Mouse (Mus musculus): ENCODE results near the gene Nrxn1. TPM values are rescaled to one million over a fixed set of nuclear protein-coding genes. Genes with fewer than 3 reads are reported as not detected.
A peak's percentile ranks its signal among the peaks of the same experiment; 100 is the strongest.

The Nrxn1 gene
- polyA plus RNA-seq, 1 experiment from 2014 or later, result 222 TPM

GRCm38 (mm10) chr17:91088037-91088715 is 4.7 kb downstream of the Nrxn1 start:
- H3K27me3 ChIP-seq (ENCODE audit: control insufficient read depth, insufficient read depth, low read depth, low read length), result no peaks in the 10 kb centered on the region
- no peak overlapping the region for H3K4me3 ChIP-seq (ENCODE audit: low read depth, low read length)
- 74% methylated on average over 82 of the region's 82 CpGs for WGBS
- no peak overlapping the region for H3K27ac ChIP-seq (ENCODE audit: low read length)
- H3K9ac ChIP-seq (ENCODE audit: low read depth, low read length), result no peak overlapping the region
- H3K36me3 ChIP-seq (ENCODE audit: control insufficient read depth, insufficient read depth, low read length), result peaks cover 21% of the 10 kb centered on the region
- no peak for ATAC-seq
- peaks cover 11% of the 10 kb centered on the region for H3K9me3 ChIP-seq (replicated peaks; ENCODE audit: control insufficient read depth, low read length, poor library complexity, severe bottlenecking)
- peak overlapping the region; percentile 60 for H3K4me2 ChIP-seq (ENCODE audit: low read length)
- H3K4me1 ChIP-seq (ENCODE audit: control insufficient read depth, insufficient read depth, low read length), result peaks cover 25% of the 10 kb centered on the region

DNA sequence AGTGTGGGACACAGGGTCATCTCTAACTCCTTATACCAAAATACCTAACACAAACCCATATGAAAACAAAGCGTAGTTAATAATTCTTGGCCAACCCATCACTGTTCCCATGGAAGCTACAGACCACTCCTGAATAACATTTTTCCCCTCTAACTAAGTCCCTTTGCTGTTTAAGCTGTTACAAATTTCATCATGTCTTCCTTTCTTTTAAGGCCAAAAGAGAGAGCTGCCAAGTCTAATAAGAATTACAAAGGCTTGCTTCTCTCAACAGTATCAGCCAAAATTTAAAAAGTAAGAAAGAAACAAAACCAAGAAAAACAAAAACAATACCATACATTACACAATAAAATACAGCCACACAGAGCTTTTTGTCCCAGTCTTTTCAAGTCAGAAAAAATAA is 6.5 kb downstream of the Nrxn1 start:
- no peak for ATAC-seq
- H3K4me1 ChIP-seq (ENCODE audit: control insufficient read depth, insufficient read depth, low read length), result peaks cover 27% of the 10 kb centered on the region
- peak overlapping the region; percentile 37 for H3K4me3 ChIP-seq (ENCODE audit: low read depth, low read length)
- H3K9me3 ChIP-seq (replicated peaks; ENCODE audit: control insufficient read depth, low read length, poor library complexity, severe bottlenecking), result peaks cover 11% of the 10 kb centered on the region
- peaks cover 21% of the 10 kb centered on the region for H3K36me3 ChIP-seq (ENCODE audit: control insufficient read depth, insufficient read depth, low read length)
- WGBS, result 55% methylated on average over 1 of the region's 1 CpGs
- H3K27ac ChIP-seq (ENCODE audit: low read length), result no peak overlapping the region
- no peaks in the 10 kb centered on the region for H3K27me3 ChIP-seq (ENCODE audit: control insufficient read depth, insufficient read depth, low read depth, low read length)
- peak overlapping the region; percentile 60 for H3K4me2 ChIP-seq (ENCODE audit: low read length)
- 0 out of 2 replicates have a peak overlapping the region, but pooled peaks have one; percentile 38 for H3K9ac ChIP-seq (ENCODE audit: low read depth, low read length)

- Histone ChIP-seq H3K36me3 (ENCODE audit: control insufficient read depth, insufficient read depth, low read length) (peaks cover 21% of the 10 kb centered on the region), H3K4me3 (ENCODE audit: low read depth, low read length) (peak overlapping the region; percentile 29), H3K9ac (ENCODE audit: low read depth, low read length) (no peak overlapping the region), H3K27me3 (ENCODE audit: control insufficient read depth, insufficient read depth, low read depth, low read length) (no peaks in the 10 kb centered on the region), H3K9me3 (replicated peaks; ENCODE audit: control insufficient read depth, low read length, poor library complexity, severe bottlenecking) (peaks cover 11% of the 10 kb centered on the region), H3K4me1 (ENCODE audit: control insufficient read depth, insufficient read depth, low read length) (peaks cover 27% of the 10 kb centered on the region), H3K27ac (ENCODE audit: low read length) (no peak overlapping the region), H3K4me2 (ENCODE audit: low read length) (peak overlapping the region; percentile 56)
- 52% methylated on average over 2 of the region's 2 CpGs for WGBS
- no peak for ATAC-seq
Observed at GRCm38 (mm10) chr17:91085416-91085815, 7.5 kb downstream of the Nrxn1 start.

DNA sequence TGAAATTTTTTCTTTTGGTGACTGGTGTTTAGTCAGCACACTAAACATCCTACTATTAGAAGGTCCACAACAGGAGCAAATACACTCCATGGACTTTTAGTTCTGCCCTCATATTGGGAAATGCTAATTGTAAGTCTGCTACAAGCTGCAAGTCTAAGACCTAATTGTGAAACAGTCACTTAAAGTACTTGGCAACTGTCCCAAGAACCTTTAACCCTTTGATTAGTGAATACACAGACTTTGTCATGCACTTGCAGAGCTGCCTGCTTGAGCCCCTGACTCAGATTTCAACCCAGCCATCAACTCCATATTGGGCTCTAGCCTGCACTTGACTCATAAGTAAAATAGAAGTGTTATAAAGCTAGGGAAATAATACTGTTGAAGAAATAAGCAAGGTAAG is 13.8 kb downstream of the Nrxn1 start:
- Histone ChIP-seq H3K9ac (ENCODE audit: low read depth, low read length) (no peak overlapping the region), H3K27me3 (ENCODE audit: control insufficient read depth, insufficient read depth, low read depth, low read length) (no peaks in the 10 kb centered on the region), H3K36me3 (ENCODE audit: control insufficient read depth, insufficient read depth, low read length) (no peaks in the 10 kb centered on the region), H3K4me1 (ENCODE audit: control insufficient read depth, insufficient read depth, low read length) (peaks cover 12% of the 10 kb centered on the region), H3K27ac (ENCODE audit: low read length) (no peak overlapping the region), H3K4me3 (ENCODE audit: low read depth, low read length) (no peak overlapping the region), H3K4me2 (ENCODE audit: low read length) (no peak overlapping the region), H3K9me3 (replicated peaks; ENCODE audit: control insufficient read depth, low read length, poor library complexity, severe bottlenecking) (no peaks in the 10 kb centered on the region)
- ATAC-seq, result no peak

DNA sequence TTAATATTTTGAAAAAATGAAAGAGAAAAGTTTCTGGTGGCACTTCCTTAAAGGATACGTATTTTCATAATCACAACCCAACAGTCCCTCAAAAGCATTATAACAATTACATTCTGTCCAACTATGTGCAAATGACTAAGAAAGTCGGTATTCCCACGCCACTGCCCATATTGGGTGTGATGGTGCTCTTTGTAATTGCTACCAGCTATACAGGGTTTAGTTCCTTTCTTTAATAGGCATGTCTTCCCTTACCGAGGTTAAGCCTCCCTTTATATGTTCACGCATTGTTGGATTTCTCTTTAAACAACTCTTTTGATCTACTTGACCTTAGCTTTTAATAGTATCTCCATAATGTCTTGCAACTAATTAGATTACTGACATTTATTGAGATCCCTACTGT is 18.1 kb downstream of the Nrxn1 start:
- no peak overlapping the region for H3K4me2 ChIP-seq (ENCODE audit: low read length)
- 18% methylated on average over 5 of the region's 5 CpGs for WGBS
- no peaks in the 10 kb centered on the region for H3K9me3 ChIP-seq (replicated peaks; ENCODE audit: control insufficient read depth, low read length, poor library complexity, severe bottlenecking)
- H3K4me1 ChIP-seq (ENCODE audit: control insufficient read depth, insufficient read depth, low read length), result peaks cover 8% of the 10 kb centered on the region; the same call in 1 of the 2 replicates
- no peak overlapping the region for H3K4me3 ChIP-seq (ENCODE audit: low read depth, low read length)
- H3K36me3 ChIP-seq (ENCODE audit: control insufficient read depth, insufficient read depth, low read length), result no peaks in the 10 kb centered on the region
- no peak overlapping the region for H3K9ac ChIP-seq (ENCODE audit: low read depth, low read length)
- no peak overlapping the region for H3K27ac ChIP-seq (ENCODE audit: low read length)
- no peak for ATAC-seq
- H3K27me3 ChIP-seq (ENCODE audit: control insufficient read depth, insufficient read depth, low read depth, low read length), result no peaks in the 10 kb centered on the region

DNA sequence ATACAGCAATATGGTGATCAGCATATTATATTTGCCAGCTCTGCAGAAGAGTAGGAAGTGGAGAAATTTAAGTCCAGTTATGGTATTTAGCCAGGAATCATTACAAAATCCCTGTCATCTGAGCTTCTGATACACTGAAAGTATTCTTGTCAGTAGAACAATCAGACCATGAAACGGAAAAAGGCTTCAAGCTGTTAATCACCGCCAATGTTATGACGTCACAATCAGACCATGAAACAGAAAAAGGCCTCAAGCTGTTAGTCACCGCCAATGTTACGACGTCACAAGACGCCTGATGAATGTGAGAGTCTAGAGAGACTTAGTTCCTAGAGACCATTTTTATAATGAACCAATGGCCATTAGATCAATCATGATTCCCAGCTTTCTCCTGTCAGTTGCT is 59.4 kb downstream of the Nrxn1 start:
- no peak for ATAC-seq
- H3K4me3 ChIP-seq (ENCODE audit: low read depth, low read length), result no peak overlapping the region
- no peak overlapping the region for H3K4me2 ChIP-seq (ENCODE audit: low read length)
- no peaks in the 10 kb centered on the region; the same call in 1 of the 2 replicates for H3K4me1 ChIP-seq (ENCODE audit: control insufficient read depth, insufficient read depth, low read length)
- no peaks in the 10 kb centered on the region for H3K9me3 ChIP-seq (replicated peaks; ENCODE audit: control insufficient read depth, low read length, poor library complexity, severe bottlenecking)
- no peak overlapping the region for H3K27ac ChIP-seq (ENCODE audit: low read length)
- no peaks in the 10 kb centered on the region for H3K27me3 ChIP-seq (ENCODE audit: control insufficient read depth, insufficient read depth, low read depth, low read length)
- no peak overlapping the region for H3K9ac ChIP-seq (ENCODE audit: low read depth, low read length)
- H3K36me3 ChIP-seq (ENCODE audit: control insufficient read depth, insufficient read depth, low read length), result no peaks in the 10 kb centered on the region
- WGBS, result 38% methylated on average over 7 of the region's 7 CpGs

GRCm38 (mm10) chr17:91025061-91025623 is 67.7 kb downstream of the Nrxn1 start:
- H3K27ac ChIP-seq (ENCODE audit: low read length), result no peak overlapping the region
- H3K4me2 ChIP-seq (ENCODE audit: low read length), result no peak overlapping the region
- H3K36me3 ChIP-seq (ENCODE audit: control insufficient read depth, insufficient read depth, low read length), result no peaks in the 10 kb centered on the region
- WGBS, result 50% methylated on average over 2 of the region's 2 CpGs
- no peak for ATAC-seq
- no peaks in the 10 kb centered on the region for H3K4me1 ChIP-seq (ENCODE audit: control insufficient read depth, insufficient read depth, low read length)
- no peak overlapping the region for H3K4me3 ChIP-seq (ENCODE audit: low read depth, low read length)
- no peaks in the 10 kb centered on the region for H3K27me3 ChIP-seq (ENCODE audit: control insufficient read depth, insufficient read depth, low read depth, low read length)
- H3K9me3 ChIP-seq (replicated peaks; ENCODE audit: control insufficient read depth, low read length, poor library complexity, severe bottlenecking), result no peaks in the 10 kb centered on the region
- no peak overlapping the region for H3K9ac ChIP-seq (ENCODE audit: low read depth, low read length)

DNA sequence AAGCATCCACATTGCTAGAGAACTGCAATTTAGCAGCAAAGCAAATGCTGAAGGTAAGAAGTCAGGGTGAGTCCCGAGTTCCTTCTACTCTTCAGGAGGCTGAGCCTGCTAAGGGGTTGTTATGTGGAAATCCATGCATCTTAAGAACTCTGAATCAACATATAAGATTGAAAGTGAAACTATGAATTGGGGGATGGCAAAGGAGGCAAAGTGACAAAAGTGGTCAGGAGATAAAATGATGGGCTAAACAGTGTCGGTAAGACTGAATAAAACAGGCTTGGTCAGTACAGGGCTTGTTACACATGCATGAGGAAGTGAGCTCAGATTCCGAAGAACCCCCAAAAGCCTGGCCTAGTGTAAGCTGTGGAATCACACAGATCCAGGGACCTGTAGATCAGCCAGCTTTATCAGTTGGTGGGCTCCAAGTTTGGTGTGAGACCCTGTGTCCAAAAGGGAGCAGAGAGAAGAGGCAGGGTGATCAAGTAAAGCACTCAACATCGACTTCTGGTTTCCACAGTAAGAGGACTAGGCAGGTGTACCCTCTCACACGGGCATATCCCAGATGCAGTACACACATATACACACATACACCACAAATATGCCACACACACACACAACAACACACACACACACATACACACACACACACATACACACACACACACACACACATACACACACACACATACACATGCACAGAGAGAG is 85.3 kb downstream of the Nrxn1 start:
- no peaks in the 10 kb centered on the region for H3K27me3 ChIP-seq (ENCODE audit: control insufficient read depth, insufficient read depth, low read depth, low read length)
- no peak overlapping the region for H3K4me2 ChIP-seq (ENCODE audit: low read length)
- no peak overlapping the region for H3K27ac ChIP-seq (ENCODE audit: low read length)
- 83% methylated on average over 5 of the region's 5 CpGs for WGBS
- H3K9me3 ChIP-seq (replicated peaks; ENCODE audit: control insufficient read depth, low read length, poor library complexity, severe bottlenecking), result no peaks in the 10 kb centered on the region
- no peak overlapping the region for H3K9ac ChIP-seq (ENCODE audit: low read depth, low read length)
- no peak overlapping the region for H3K4me3 ChIP-seq (ENCODE audit: low read depth, low read length)
- no peak for ATAC-seq
- no peaks in the 10 kb centered on the region for H3K4me1 ChIP-seq (ENCODE audit: control insufficient read depth, insufficient read depth, low read length)
- no peaks in the 10 kb centered on the region for H3K36me3 ChIP-seq (ENCODE audit: control insufficient read depth, insufficient read depth, low read length)

GRCm38 (mm10) chr17:91000389-91000788 is 92.5 kb downstream of the Nrxn1 start:
- Histone ChIP-seq H3K4me1 (ENCODE audit: control insufficient read depth, insufficient read depth, low read length) (no peaks in the 10 kb centered on the region; the same call in 1 of the 2 replicates), H3K27ac (ENCODE audit: low read length) (no peak overlapping the region), H3K4me2 (ENCODE audit: low read length) (no peak overlapping the region), H3K9me3 (replicated peaks; ENCODE audit: control insufficient read depth, low read length, poor library complexity, severe bottlenecking) (no peaks in the 10 kb centered on the region), H3K27me3 (ENCODE audit: control insufficient read depth, insufficient read depth, low read depth, low read length) (no peaks in the 10 kb centered on the region), H3K4me3 (ENCODE audit: low read depth, low read length) (no peak overlapping the region), H3K9ac (ENCODE audit: low read depth, low read length) (no peak overlapping the region), H3K36me3 (ENCODE audit: control insufficient read depth, insufficient read depth, low read length) (no peaks in the 10 kb centered on the region)
- no peak for ATAC-seq
